Mouse (Mus musculus) lung, adult 18-20 months (tissue): ENCODE data around the gene Ciart.
"Not testable (repeated sequence)": the region's sequence is repeated elsewhere in the genome, so short reads cannot be mapped to it uniquely, and the experiment has no call there.

Experiments used
- DNase-seq, 2 experiments: peaks; one replicate each; pipeline ENCODE4 v3.0.0; 2022; ENCODE audit warnings: mixed read lengths in 2 of 2

The Ciart gene

GRCm38 (mm10) chr3:95881979-95882815 lies at the start of gene Ciart:
Gene Ciart (minus strand): TSS chr3:95882251.
- peak; percentile 96 to 97 for DNase-seq

GRCm38 (mm10) chr3:95931471-95931870 lies 49.4 kb upstream of the Ciart start:
- no peak for DNase-seq

- DNase-seq: no peak
Observed at GRCm38 (mm10) chr3:95930471-95930789, 48.4 kb upstream of the Ciart start.

- peak; percentile 39 to 41 for DNase-seq
Observed at GRCm38 (mm10) chr3:95929581-95930470, 47.8 kb upstream of the Ciart start.

GRCm38 (mm10) chr3:95928658-95929503 lies 46.8 kb upstream of the Ciart start, which contains the start of gene Anp32e:
Gene Anp32e (plus strand): TSS chr3:95929246.
- DNase-seq: peak; percentile 98

GRCm38 (mm10) chr3:95928261-95928657 lies 46.2 kb upstream of the Ciart start:
- DNase-seq: no peak

- no peak for DNase-seq
Observed at GRCm38 (mm10) chr3:95925087-95925486, 43.0 kb upstream of the Ciart start.

- no peak for DNase-seq
Observed at GRCm38 (mm10) chr3:95924185-95924584, 42.1 kb upstream of the Ciart start.

- not testable (repeated sequence) for DNase-seq
Observed at GRCm38 (mm10) chr3:95923429-95923828, 41.4 kb upstream of the Ciart start.

- not testable (repeated sequence) for DNase-seq
Observed at GRCm38 (mm10) chr3:95920532-95920931, 38.5 kb upstream of the Ciart start.

GRCm38 (mm10) chr3:95916760-95917159 lies 34.7 kb upstream of the Ciart start:
- DNase-seq: no peak

GRCm38 (mm10) chr3:95914706-95915105 lies 32.7 kb upstream of the Ciart start:
- no peak for DNase-seq

- DNase-seq: no peak
Observed at GRCm38 (mm10) chr3:95907613-95908012, 25.6 kb upstream of the Ciart start.

GRCm38 (mm10) chr3:95906860-95907259 lies 24.8 kb upstream of the Ciart start:
- DNase-seq: peak in 1 of 2 experiments; percentile 56

GRCm38 (mm10) chr3:95905940-95906492 lies 24.0 kb upstream of the Ciart start:
- DNase-seq: peak; percentile 55 to 67

- DNase-seq: peak; percentile 56 to 76
Observed at GRCm38 (mm10) chr3:95905146-95905939, 23.3 kb upstream of the Ciart start.

GRCm38 (mm10) chr3:95904568-95904967 lies 22.5 kb upstream of the Ciart start, which contains the start of gene Car14:
Gene Car14 (minus strand): TSS chr3:95904691.
- no peak for DNase-seq

GRCm38 (mm10) chr3:95903753-95904502 lies 21.9 kb upstream of the Ciart start:
- no peak for DNase-seq

- no peak for DNase-seq
Observed at GRCm38 (mm10) chr3:95902643-95903042, 20.6 kb upstream of the Ciart start.

- DNase-seq: no peak
Observed at GRCm38 (mm10) chr3:95902373-95902625, 20.2 kb upstream of the Ciart start.
